Mouse (Mus musculus) forebrain, postnatal 0 days (tissue): Measurements from ENCODE around the gene 4921504E06Rik. TPM values are rescaled to one million over a fixed set of nuclear protein-coding genes. Genes with fewer than 3 reads are reported as not detected.

Experiments
- ATAC-seq: fragments of 200-750 bp; cut with Nextera tagmentation; 2 replicates; pipeline ENCODE4 v1.8.0; 2017; ENCODE audit warnings: mild to moderate bottlenecking, moderate library complexity
- DNase-seq: peaks from one replicate; pipeline ENCODE4 v3.0.0-alpha.2; 2015
- H3K27ac ChIP-seq: fragments of 300-500 bp; sonication (generic); 2 replicates; pipeline ENCODE4 v1.5.1; 2014; ENCODE audit warnings: low read depth, mild to moderate bottlenecking, antibody characterized with exemption, low read length, moderate library complexity, mixed read lengths
- H3K27me3 ChIP-seq: fragments of 300-500 bp; sonication (generic); 2 replicates; pipeline ENCODE4 v1.6.1; 2014; ENCODE audit warnings: mild to moderate bottlenecking, low read length, mixed read lengths; ENCODE audit not compliant: insufficient read depth
- H3K36me3 ChIP-seq: fragments of 300-500 bp; sonication (generic); 2 replicates; pipeline ENCODE4 v1.6.1; 2014; ENCODE audit warnings: mild to moderate bottlenecking, moderate library complexity; ENCODE audit not compliant: insufficient read depth
- H3K4me1 ChIP-seq: fragments of 300-500 bp; sonication (generic); 2 replicates; pipeline ENCODE4 v1.6.1; 2014; ENCODE audit warnings: antibody characterized with exemption; ENCODE audit not compliant: insufficient read depth
- H3K4me2 ChIP-seq: fragments of 300-500 bp; sonication (generic); 2 replicates; pipeline ENCODE4 v1.6.1; 2014; ENCODE audit warnings: low read depth, mild to moderate bottlenecking, moderate library complexity
- H3K4me3 ChIP-seq: fragments of 300-500 bp; sonication (generic); 2 replicates; pipeline ENCODE4 v1.5.1; 2014; ENCODE audit warnings: low read depth, low read length, mixed read lengths
- H3K9ac ChIP-seq: fragments of 300-500 bp; sonication (generic); 2 replicates; pipeline ENCODE4 v1.6.1; 2014; ENCODE audit warnings: mild to moderate bottlenecking
- H3K9me3 ChIP-seq: fragments of 300-500 bp; sonication (generic); 2 replicates; pipeline ENCODE4 v1.6.1; 2016; ENCODE audit warnings: low read length
- CTCF ChIP-seq: sonication (generic); IDR thresholded peaks from 2 replicates; pipeline ENCODE4 v1.5.1; 2016; ENCODE audit warnings: antibody characterized with exemption, control low read depth, low read depth
- WGBS: fragments of 180-500 bp; shearing (Covaris S2); extraction: QIAGEN DNeasy Blood & Tissue Kit; methylation state at CpG from one replicate; pipeline ENCODE4 v1.1.7; 2014; 5-methylcytosine and 5-hydroxymethylcytosine counted together
- polyA plus RNA-seq: library from polyadenylated mRNA; unstranded; fragments of >200 nt; fragmentation: Nextera tagmentation; extraction: Ambion mirVana; gene quantifications from 2 replicates; pipeline ENCODE4 v1.2.1, GENCODE M21; 2015
- total RNA-seq: library from RNA; depleted of rRNA; stranded (reverse); fragments of >200 nt; gene quantifications from 2 replicates; pipeline ENCODE4 v1.2.3, GENCODE M21; 2014

Gene 4921504E06Rik
- total and polyA plus RNA-seq, 2 experiments from 2014 or later = not detected

GRCm38 (mm10) chr2:19579846-19580245 is 26.1 kb upstream of the 4921504E06Rik start:
- Histone ChIP-seq H3K4me1 (no peaks in the 10 kb centered on the region), H3K27me3 (no peaks in the 10 kb centered on the region), H3K9me3 (no peaks in the 10 kb centered on the region), H3K4me3 (no peak overlapping the region), H3K27ac (no peak overlapping the region), H3K36me3 (no peaks in the 10 kb centered on the region), H3K4me2 (no peak overlapping the region), H3K9ac (no peak overlapping the region)
- DNase-seq (no peak), ATAC-seq (no peak)
- TF ChIP-seq CTCF = no peak
- WGBS = 58% methylated on average over 3 of the region's 3 CpGs

GRCm38 (mm10) chr2:19579180-19579579 is 25.5 kb upstream of the 4921504E06Rik start:
- DNase-seq (no peak), ATAC-seq (no peak; the same call in 1 of the 2 replicates)
- H3K4me1 ChIP-seq = no peaks in the 10 kb centered on the region
- H3K27ac ChIP-seq = no peak overlapping the region
- H3K9ac ChIP-seq = no peak overlapping the region
- TF ChIP-seq CTCF = no peak
- H3K36me3 ChIP-seq = no peaks in the 10 kb centered on the region
- H3K4me2 ChIP-seq = no peak overlapping the region
- H3K9me3 ChIP-seq = no peaks in the 10 kb centered on the region
- 51% methylated on average over 6 of the region's 6 CpGs for WGBS
- no peak overlapping the region for H3K4me3 ChIP-seq
- H3K27me3 ChIP-seq = no peaks in the 10 kb centered on the region

DNA sequence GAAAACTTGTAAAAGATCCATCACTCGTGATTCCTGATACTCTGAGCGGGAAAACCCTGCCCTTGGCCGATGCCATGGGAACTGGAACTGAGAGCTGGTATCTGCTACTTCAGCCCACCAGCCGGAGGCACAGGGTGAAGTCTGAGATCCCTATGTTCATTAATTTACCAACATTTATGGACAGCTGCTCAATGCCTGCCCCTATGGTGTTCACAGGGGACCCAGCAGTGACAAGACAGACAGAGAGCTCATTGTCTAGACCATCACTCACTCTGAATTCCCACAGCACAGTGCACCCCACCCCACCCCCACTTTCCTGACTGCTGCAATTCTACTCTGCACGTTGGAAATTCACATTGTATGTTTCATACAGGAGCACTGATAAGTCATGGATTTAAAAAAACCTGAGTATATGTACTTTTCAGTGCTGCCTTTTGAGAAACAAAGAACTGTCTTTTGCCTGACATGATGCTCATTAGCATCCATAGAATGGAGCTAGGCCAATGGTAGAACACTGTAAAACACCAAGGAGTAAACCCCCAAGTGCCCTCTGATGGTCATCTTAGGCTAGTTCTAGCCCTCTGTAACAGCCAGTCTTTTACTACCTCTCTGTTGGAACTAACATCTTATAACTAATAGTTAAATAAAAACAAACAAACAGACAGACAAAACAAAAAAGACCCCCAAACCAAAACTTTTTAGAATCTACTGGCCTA is 8.6 kb upstream of the 4921504E06Rik start:
- no peak; the same call in 1 of the 2 replicates for ATAC-seq
- Histone ChIP-seq H3K4me2 (no peak overlapping the region), H3K9ac (no peak overlapping the region), H3K4me3 (no peak overlapping the region), H3K36me3 (no peaks in the 10 kb centered on the region), H3K4me1 (no peaks in the 10 kb centered on the region), H3K27me3 (no peaks in the 10 kb centered on the region), H3K9me3 (no peaks in the 10 kb centered on the region), H3K27ac (no peak overlapping the region)
- no peak for DNase-seq
- no peak for TF ChIP-seq CTCF
- WGBS = 64% methylated on average over 5 of the region's 5 CpGs

DNA sequence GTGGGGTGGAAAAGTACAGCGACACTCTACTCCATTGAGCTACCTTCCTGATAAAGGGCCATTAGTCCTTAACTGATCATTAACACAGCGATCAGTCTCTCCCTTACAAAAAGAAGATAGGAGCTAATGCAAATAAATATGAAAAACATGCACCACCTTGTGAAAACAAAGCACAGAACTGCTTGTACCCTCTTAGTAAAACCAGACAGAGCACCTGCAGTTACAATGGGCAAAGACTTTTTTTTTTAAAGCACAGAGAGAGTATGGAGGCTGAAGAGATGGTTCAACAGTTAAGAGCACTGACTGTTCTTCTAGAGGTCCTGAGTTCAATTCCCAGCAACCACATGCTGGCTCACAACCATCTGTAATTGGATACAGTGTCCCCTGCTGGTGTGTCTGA is 6.9 kb upstream of the 4921504E06Rik start:
- 55% methylated on average over 2 of the region's 2 CpGs for WGBS
- Histone ChIP-seq H3K4me3 (no peak overlapping the region), H3K27me3 (no peaks in the 10 kb centered on the region), H3K36me3 (no peaks in the 10 kb centered on the region), H3K9me3 (no peaks in the 10 kb centered on the region), H3K9ac (no peak overlapping the region), H3K27ac (no peak overlapping the region), H3K4me1 (no peaks in the 10 kb centered on the region), H3K4me2 (no peak overlapping the region)
- ATAC-seq = no peak
- DNase-seq = no peak
- no peak for TF ChIP-seq CTCF

DNA sequence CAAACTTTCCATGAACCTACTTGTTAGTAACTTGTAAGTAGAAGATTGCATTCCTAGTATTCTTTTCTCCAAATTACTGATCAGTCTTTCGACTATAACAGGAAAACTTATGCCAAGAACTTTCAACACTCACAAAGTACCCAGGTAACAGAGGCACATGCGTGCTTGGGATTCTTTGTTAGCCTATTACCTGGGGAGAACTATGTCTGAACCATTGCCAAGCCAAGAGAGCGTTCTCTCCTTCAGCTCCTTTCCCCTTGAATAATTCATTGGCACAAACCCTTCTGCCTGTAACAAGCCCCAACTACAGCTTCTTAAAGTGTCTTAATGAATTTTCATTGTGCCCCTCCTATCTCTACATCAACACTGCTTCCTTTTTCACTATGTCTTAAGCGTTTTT is 6.4 kb upstream of the 4921504E06Rik start:
- no peak for TF ChIP-seq CTCF
- H3K36me3 ChIP-seq = no peaks in the 10 kb centered on the region
- H3K9me3 ChIP-seq = no peaks in the 10 kb centered on the region
- ATAC-seq (no peak), DNase-seq (no peak)
- H3K4me1 ChIP-seq = no peaks in the 10 kb centered on the region
- H3K9ac ChIP-seq = no peak overlapping the region
- WGBS = 49% methylated on average over 4 of the region's 4 CpGs
- H3K27ac ChIP-seq = no peak overlapping the region
- no peaks in the 10 kb centered on the region for H3K27me3 ChIP-seq
- no peak overlapping the region for H3K4me2 ChIP-seq
- no peak overlapping the region for H3K4me3 ChIP-seq

DNA sequence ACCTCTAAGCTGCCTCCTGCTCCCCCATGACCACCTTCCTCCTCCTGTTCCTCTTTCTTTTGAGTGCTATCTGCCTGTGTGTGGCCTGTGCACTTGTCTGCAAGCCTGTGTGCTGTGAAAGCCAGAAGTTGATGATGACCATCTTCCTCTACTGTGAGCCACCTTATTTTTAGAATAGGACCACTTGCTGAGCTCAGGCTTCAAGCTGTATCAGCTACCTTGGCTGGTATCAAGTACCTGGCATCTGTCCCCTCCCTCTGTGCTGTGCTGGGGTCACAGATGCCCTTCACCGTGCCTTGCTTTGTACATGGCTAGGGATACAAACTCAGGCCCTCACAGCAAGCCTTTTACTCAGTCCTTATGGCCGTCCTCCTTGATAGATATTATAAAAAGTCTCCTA is 2.3 kb downstream of the 4921504E06Rik start:
- Histone ChIP-seq H3K9ac (no peak overlapping the region), H3K4me2 (no peak overlapping the region), H3K4me1 (peaks cover 12% of the 10 kb centered on the region), H3K9me3 (no peaks in the 10 kb centered on the region), H3K27ac (no peak overlapping the region), H3K27me3 (no peaks in the 10 kb centered on the region), H3K4me3 (no peak overlapping the region), H3K36me3 (no peaks in the 10 kb centered on the region)
- no peak for DNase-seq
- ATAC-seq = no peak
- no peak for TF ChIP-seq CTCF
- WGBS = 92% methylated on average over 2 of the region's 2 CpGs

GRCm38 (mm10) chr2:19540906-19541305 is 12.8 kb downstream of the 4921504E06Rik start:
- 64% methylated on average over 1 of the region's 1 CpGs for WGBS
- H3K27me3 ChIP-seq = no peaks in the 10 kb centered on the region
- H3K36me3 ChIP-seq = no peaks in the 10 kb centered on the region
- H3K4me3 ChIP-seq = no peak overlapping the region
- DNase-seq (no peak), ATAC-seq (no peak)
- H3K27ac ChIP-seq = no peak overlapping the region
- TF ChIP-seq CTCF = no peak
- H3K4me2 ChIP-seq = no peak overlapping the region
- no peak overlapping the region for H3K9ac ChIP-seq
- H3K4me1 ChIP-seq = no peaks in the 10 kb centered on the region
- no peaks in the 10 kb centered on the region for H3K9me3 ChIP-seq
